Mouse (Mus musculus): ENCODE measurements around the gene Gba2.

The Gba2 gene

DNA sequence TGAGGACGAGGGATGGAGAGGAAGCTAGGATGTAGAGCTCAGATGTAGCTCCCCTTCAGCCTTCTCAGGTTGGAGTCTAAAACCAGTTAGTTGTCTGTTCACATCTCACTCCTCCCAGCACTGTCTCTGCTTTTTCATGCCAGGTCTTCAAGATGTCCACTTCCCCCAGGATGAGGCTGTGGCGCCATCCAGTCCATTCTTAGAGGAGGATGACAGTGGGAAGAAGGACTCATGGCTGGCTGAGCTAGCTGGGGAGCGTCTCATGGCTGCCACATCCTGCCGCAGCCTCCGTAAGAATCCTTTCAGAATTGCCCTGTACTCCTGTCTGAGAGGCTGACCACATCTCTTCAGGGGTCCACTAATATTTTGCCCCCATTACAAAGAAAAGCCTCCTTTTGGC, 2.0 kb upstream of the Gba2 start:
- DNase-seq: no peak

DNA sequence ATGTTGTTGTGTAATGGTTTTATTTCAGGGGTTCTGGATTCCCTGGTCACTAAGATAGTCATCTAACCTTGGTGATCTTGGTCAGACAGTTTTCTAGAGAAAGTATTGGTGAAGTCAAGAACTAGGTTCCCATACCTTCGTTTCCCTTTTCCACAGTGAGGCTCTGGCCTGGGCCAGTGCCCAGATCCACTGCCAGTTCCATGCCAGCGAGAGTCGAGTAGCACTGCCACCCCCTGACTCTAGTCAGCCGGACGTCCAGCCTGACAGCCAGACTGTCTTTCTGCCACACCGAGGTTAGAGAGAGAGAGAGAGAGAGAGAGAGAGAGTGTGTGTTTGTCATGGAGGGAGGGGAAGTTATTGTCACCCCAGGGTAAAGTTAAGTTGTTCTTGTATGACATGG, 1.1 kb upstream of the Gba2 start:
- no peak for DNase-seq

DNA sequence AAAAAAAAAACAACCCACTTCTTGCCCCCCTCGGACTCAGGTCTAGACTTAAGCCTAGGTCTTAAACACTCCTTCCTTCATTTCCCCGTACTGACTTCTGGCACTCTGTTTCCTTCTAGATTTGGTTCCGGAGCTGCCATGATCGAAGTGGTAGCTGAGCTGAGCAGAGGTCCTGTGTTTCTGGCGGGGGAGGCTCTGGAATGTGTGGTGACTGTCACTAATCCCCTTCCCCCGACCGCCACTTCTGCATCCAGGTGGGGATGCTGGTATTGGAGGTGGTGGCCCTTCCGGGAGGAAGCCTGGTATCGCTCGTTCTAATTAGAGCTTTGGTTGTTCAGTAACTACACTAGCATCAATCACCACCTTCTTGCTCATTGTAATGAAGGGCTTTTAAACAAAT, 583 bp upstream of the Gba2 start:
- DNase-seq: no peak

DNA sequence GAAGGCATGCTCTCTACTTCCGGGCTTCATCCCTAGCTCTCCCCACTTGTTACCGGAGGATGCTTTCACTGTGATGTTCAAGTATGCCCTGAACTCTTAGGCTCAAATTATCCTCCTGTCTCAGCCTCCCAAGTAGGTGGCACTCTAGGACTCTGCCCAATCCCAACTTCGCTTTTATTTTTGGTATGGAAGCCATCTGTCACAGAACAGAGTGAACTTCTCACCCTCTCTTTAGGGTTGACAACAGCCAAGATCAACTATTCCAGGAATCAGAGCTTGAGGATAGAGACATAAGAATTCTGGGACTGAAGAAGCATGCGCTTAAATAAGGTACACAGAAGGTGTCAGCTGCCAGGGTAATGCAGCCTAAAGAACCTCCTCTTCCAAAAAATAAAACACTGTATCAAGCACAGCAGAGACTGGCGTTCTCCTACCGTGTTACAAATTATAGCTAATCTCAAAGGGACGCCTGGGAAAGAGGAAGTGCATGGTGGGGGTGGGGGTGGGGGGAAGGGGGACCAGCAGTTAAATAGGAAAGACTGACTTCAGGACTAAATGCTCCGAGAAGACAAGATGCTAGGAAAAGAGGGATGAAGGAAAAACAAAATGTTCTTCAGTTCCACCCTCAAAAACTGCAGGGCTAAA, 1.3 kb downstream of the Gba2 start:
- DNase-seq: no peak

DNA sequence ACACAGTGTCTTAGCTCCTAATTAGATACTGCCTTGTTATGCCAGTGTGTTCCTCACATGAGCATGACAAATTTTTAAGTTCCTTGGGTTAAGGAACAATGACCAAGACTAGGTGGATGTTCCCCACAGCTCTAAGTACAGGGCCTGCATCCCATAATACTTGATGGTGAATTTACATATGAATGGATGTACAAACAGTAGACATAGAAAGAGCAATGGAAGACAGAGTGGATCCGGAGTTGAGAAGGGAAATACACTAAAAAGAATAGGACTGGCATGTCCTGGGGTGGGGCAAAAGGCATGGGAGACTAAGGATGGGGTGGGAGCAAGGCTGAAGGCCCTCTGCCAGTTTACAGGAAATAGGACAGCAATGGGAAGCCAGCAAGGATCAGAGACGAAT, 3.3 kb downstream of the Gba2 start:
- no peak for DNase-seq

DNA sequence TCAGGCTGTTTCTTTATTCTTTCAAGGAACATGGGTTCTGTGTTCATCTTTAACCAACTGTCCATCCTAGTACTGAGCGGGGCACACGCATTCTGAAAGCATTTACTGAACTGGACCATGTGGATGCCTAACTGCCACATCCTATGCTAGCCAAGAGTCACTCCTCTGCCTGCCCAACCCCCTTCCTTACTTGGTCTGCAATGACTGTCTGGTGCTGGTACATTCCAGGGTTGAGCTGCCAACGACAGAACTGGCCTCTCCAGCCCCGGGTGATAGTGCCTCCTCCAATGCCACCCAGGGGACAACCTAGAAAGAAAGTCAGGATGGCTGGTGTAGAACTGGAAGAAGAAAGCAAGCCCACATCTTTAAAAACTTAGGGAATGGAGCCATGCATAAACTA, 5.1 kb downstream of the Gba2 start:
- no peak for DNase-seq

DNA sequence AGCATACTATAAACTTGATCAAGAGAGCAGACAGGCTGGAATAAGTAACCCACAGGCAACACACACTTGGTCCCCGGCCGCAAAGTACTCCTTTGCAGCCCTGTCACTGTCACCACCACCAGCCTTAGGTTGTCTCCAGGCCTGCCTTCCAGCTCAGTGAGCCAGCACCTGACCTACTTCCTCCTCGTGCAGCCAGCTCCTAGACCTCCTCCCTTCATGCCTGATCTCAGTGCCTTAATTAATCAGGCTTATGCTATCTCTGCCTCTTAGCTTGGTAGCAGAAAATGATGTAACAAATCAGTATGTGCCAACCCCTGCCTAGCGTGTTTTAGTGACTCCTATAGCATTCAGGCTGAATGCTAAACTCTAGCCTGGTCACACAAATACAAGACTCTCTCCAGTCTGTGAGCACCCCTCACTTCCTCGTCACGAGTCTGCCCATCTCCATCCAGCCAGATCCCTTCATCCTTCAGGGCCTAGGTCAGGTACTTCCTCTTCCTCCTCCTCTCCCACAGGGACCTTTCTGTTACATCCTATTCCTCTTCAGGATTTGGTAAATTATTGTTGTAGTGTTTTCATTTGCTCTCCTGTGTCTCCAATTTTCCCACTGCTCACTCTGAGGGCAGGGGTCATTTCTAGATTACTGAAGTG, 7.2 kb downstream of the Gba2 start:
- no peak for DNase-seq

DNA sequence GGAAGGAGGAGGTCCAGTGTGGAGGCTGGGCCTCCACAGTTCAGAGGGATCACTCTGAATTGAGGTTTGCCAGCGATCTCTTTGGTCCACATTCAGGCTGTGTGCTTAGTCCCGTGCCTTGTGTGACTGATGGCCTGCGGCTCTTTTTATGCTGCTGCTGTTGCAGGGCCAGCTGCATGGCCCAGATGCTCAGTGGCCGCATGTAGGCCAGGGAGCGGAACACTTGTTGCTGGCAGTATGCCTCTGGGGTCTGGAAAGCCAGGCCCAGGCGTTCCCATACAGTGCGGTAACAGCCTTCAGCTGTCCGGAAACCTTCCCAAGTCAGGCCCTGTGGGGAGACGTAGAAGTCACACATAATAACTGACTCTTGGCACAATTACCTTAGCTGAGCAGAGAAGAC, 11.5 kb downstream of the Gba2 start:
- no peak for DNase-seq

DNA sequence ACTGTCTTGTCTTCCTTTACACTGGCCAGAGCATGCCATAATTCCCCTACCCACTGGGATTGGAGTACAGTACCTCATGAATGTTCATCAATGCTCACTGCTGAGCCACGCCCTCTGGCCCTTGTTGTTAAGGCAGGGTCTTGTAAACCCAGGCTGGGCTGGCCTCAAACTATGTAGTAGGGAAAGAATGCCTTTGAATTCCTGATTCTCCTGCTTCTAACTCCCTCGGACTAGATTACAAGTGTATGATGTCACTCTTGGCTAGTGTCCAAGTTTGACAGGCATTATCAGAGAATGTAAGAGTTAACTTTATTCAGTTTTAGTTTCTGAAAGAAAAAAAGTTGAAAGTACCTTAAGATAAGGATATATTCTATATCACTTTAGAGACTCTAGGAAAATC, 14.4 kb downstream of the Gba2 start:
- no peak for DNase-seq

DNA sequence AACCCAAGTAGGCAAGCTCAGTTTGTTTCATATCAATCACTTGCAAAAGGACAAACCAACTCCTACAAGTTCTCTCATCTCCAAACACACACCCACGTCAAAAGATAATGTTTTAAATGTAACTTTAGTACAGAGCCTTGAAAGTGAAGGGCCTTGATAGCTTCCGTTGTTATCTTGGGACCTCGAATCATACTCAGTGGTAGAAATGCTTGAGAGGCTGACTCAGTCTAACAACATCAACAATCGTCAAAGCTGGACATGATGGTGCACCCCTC, 15.1 kb downstream of the Gba2 start:
- no peak for DNase-seq

DNA sequence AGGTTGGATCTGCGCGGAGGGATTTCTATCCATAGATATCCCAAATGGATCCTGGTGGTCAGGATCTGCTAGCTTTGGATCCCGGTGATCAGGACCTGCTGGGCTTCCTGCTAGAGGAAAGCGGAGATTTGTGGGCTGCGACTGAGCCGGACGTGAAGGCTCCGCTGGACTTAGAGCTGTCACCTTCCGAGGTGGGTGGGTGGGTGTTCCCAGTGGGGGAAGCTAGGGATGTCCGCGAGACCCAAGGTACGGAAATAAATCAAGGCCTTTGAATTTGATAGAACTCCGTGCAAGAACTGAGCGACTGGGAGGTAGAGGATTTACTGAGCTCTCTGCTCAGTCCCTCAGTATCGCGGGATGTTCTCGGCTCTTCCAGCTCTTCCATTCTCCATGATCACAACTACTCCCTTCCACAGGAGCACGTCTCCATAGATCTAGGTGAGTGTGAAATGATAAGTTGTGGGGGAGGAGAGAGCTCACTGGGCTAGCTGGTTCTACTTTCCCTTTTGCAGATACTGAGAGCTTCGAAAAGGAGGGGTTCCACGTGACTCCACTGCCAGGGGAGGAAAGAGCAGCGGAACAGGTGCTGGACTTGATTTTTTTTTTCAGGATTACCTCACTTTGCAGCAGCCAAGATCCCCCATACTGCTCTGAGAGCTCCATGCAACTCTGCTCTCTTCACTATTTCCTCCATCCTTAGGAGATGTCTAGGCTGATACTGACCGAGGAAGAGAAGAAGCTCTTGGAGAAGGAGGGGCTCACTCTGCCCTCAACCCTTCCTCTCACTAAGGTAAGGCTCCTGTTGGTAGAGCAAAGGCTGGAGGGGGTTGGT, 15.7 kb downstream of the Gba2 start:
- no peak for DNase-seq

DNA sequence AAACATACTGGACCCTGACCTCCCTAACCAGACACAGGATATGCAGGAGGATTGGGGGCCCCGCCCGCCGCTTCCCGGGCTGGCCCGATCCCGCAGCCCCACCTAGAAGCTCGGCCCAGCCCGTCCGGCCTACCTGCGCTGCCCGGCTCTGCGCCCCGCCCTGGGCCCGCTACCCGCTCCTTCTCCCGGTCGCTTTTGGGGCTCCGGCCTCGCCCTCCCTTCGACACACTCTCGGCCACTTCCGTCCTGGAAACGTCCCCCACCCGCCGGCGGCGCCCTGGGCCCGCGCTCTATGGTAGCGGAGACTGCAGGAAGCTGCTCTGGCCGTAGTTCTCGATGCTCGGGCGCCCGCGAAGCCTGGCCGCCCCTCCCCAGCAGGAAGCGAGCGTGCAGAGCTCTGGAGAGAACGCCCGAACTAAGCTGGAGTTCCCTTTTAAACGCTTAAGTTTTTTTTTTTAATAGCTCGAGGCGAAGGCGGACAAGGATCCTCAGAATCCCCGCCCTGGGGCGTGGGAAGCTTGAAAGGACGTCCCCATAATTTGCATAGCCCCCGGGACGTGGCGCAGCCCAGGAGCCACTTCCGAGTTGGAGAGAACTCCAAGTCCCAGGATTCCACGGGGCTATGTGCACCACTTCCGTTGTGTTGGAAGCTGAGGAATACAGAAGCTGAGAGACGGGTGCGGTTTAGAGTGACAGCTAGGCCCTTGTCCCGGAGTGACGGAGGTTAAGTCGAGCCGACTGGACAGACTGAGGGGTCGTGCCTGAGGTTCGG, 16.5 kb downstream of the Gba2 start, which contains the start of the genes Creb3 and Tln1:
Gene Creb3 (plus strand): TSS at position 336 of the 772 bp plus-strand sequence.
Gene Tln1 (minus strand): TSS at position 695 of the 772 bp plus-strand sequence.
- peak; percentile 91 for DNase-seq

DNA sequence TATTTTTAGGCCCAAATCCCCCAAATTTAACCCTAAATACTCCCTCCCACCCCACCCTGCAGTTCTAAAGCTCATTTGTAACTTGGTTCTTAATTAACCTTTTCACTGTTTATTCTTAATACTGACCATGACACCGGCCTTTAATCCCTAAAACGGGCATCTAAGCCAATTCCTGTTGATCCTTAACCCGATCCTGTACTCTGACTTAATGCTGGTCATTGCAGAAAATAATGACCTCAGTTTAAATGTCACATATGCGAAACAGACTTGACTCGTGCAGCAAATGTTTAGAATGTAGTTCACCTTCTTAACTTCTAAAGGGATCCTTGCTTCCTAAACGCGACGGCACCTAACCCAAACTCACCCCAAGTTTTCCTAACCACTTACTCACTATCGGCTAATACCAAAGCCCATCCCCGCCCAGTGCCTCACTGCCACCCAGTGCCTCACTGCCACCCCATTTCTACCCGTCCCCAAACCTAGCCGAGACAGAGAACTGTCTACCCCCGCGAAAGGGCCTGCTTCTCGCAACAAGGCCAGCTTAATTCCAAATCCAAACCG, 17.2 kb downstream of the Gba2 start:
- no peak for DNase-seq

DNA sequence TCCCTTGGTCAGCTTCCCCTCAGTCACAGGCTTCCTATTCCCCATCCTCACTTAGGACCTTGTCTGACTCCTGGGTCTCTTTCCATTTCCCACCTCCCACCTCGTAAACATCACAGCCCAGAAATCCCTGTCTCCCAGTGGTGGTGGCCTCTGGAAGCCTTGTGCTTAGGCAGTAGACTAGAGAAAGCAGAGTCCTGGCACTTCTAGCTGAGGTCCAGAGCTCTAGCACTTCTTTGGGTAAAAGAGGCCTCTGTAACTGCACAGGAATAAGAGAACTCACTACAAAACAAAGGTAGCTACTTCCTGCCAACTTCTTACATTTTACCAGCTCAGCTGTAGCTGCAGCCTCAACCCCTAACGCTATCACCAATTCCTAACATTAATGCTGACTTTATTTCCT, 17.7 kb downstream of the Gba2 start:
- DNase-seq: no peak

DNA sequence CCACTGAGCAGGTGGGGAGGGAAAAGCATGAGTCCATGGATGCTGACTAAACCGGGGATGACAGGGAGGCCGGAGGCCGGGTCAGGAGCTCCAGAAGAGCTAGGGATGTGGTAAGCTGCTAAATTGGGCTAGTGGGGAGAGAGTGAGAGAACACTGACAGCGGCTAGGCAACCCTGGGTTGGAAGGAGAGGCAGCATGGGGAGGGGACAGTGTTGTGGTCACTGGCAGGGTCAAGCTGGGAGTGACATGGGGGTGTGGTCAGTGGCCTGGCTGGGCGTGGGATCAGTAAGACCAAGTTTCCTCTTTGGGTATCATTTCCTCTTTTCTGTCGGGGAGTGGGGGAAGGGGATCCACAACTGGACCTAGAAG, 18.4 kb downstream of the Gba2 start:
- no peak for DNase-seq

DNA sequence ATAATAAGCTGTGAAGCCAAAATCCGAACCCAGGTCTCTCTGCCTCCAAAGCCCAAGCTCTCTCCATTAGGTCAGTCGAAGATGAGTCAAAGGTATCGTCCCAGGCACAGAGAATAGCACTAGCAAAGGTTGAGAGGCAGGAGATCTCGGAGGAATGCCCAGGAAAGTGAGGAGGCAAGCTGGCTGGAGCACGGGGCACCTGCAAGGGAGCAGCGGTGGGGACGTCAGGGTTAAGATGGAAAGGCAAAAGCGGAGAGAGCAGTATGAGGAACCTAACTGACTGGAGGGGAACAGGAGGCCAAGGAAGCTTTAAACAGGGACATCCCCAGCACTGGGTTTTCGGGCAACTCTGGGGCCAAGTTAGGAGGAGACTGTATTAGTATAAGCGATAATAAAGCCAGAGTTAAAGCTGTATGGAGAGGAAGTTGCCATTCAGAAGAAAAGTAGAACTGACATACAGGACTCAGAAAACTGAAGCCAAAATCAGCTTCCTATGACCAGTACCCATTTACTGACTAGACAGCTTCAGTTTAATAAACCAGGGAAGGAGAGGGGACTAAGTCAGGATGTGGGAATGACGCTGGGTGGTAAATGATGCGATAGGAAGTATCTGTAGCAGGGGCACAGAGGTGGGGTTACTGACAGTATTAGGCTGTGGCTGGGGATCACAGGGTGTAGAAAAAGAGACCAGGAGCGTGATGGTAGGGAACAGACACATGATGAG, 19.0 kb downstream of the Gba2 start:
- DNase-seq: no peak

DNA sequence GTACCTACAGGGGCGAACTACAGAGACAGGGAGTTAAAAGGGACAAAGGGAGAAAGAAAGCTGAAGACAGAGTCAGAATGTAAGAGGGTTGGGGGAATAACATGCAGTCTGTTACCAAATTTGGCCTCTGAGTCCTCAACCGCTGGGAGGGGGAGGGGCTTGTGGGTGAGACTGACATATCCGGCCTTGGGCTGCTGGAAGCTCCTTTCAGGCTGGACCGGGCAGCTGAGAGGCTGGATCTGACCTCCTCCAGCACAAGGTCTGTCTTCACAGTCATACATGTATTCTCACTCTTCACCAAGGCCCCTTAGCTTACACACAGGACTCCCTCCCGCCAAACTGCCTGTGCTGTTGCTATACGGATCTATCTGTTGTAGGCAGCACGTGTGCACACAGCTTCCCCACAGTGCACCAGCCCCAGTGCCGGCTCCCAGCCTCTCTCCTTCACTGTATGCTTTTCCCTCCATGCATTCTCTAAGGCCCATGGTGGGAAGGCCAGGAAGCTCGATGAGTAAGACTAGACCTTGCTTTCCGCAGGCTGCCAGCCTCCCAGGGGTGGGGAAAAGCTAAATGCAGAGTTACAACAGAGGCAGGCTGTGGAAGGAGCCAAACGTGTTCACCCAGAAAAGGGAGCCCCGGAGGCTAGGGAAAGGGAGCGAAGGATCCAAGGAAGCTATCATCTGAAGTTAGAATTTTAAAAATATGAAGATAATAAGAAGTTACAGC, 19.9 kb downstream of the Gba2 start:
- DNase-seq: peak; percentile 44

DNA sequence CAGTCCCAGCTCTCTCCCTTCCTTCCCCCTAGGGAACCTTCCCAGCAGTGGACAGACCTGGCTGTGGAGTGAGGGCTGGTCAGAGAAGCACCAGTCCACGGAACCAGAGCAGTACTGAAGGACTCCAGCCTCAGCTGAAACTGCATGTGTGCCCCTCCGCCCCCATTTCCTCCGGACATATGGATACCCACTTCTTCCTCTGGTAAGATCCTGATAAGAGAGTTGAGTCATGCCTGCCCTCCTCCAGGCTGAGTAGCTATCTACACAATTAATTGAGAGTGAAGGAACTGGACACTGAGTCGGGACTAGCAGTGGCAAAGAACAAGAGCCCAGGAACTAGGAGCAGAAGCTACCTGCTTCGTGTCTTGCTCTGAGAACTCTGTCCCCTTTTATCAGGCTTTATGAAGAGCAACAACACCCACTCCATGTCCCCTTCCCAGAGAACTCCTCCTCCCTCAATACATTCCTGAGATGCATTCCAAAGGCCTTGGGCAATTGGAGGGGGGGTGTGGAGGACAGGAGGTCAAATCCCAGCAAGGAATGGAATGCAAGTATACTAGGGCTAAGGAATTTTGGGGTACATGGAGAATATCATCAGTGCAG, 20.5 kb downstream of the Gba2 start:
- DNase-seq: no peak

DNA sequence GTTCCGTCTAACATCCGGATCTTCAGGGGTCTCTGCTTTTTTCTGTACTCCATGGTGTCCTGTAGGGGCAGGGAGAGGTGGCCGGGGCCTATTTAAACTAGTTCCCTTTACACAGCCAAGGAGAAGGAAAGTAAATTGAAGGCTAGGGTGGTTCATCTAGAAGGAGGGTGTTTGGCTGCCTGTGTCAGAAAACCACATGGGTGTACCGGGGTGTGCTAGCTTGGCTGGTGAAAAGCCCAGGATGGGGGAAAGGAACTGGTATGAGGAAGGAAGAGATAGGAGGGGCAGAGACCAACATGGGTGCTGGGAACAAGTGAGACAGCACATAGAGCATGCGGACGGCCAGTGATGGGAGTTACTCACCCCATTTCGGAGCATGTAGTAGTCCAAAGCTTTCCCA, 22.7 kb downstream of the Gba2 start:
- no peak for DNase-seq

DNA sequence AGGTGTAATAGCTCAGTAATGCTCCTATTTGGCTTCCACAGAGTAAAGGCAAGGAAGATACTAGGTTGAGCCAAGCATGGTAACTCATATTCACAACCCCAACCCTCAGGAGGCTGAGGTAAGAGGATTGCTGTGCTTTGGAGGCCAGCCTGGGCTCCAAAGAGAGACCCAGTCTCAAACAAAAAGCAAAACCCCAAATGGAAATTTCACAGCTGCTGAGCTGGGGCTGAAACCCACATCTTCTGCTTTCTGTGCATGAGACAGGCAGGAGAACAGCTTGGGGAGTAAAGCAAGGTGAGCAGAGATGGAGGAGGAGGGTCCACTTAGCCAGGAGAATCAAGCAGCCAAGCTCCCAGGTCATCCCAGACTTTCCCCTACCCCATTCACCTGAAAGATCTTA, 24.8 kb downstream of the Gba2 start:
- no peak for DNase-seq

DNA sequence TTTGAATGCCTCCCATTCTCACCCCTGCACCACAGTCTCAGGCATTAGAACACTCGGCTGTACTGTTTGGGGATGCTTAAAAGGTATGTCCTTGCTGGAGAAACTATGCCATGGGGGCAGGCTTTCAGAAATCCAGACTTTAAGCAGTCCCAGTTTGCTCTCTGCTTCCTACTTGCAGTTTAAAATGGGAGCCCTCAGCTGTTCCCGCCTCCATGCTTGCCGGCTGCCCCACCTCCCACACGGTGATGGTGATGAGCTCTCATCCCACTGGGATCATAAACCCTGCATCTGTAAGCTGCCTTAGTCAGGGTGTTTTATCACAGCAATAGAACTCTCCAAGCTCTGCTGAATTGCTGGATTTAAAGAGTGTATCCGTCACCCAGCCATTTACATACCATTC, 26.2 kb downstream of the Gba2 start:
- no peak for DNase-seq
